Mouse (Mus musculus): ENCODE results near the gene Arsg.

Arsg gene

DNA sequence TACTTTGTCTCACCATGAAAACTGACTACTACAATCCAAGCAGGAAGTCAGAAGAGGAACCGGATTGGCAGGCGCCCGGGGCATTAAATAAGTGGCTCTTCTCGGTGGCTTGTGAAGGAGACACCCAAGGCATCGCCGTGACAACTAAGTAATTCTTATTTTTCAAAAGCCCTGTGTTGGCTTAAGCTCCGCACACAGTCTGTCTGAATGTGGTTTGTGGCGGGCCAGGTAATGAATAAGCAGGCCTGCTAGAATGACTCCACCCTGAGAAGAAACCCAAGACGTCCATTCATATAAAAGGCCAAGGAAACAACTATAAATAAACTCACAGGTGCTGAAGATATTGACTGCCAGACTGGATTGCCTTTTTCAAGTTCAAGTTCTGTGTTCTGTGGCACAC, 142.1 kb downstream of the Arsg start:
- intact Hi-C loops (cut with DNase I) = loop anchor here (10.0 kb wide), 2 partner anchors 170 to 280 kb away; no protein-coding TSS in a partner anchor

DNA sequence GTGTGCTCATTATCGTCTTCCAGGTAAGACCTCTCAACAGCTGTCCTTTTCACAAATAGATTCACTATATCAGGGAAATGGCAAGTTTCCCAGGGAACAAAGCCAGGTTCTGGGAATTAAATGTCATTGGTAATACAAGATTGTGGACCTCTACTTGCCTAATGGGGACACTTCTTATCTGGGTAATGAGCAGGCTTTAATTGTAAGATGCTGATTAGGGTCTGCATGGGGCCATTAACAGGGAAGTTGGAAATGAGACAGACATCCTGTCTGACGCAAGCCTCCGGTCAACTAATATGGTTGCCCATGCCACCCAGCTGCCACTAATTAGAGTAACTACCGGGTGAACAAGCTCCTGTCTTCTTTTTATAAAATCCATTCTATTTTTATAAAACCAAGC, 143.2 kb downstream of the Arsg start:
- intact Hi-C loops (cut with DNase I) = loop anchor here (10.0 kb wide), 2 partner anchors 172 to 282 kb away; no protein-coding TSS in a partner anchor

DNA sequence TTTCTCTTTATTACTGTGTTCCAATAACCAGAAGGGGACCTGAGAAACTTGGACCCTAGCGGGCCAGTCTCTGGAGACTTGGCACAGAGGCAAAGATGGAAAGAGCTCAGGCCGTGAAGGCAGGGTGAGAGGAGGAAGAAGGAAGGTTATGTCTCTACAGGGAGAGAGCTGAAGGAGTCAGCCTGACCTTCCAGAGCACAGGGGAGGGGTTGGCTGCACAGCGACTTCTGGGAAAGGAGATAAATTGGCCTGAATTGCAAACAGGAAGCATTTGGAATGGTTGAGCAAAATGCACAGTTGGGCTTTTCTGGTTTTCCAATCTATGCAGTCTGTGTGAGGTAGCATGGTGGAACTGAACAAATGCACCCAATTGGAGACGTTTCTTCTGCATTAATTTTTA, 143.6 kb downstream of the Arsg start:
- intact Hi-C loops (cut with DNase I) = loop anchor here (10.0 kb wide), 2 partner anchors 172 to 282 kb away; no protein-coding TSS in a partner anchor

DNA sequence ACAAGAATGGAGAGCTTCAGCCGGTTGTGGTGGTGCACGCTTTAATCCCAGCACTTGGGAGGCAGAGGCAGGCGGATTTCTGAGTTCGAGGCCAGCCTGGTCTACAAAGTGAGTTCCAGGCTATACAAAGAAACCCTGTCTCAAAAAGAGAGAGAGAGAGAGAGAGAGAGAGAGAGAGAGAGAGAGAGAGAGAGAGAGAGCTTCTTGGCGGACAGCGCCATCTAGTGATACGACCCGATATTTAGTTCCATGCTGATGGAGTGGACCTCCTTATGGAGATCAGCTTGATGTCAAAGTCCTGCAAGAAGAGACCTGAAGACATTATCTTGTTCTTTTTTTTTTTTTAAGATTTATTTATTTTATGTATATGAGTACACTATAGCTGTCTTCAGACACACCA, 145.9 kb downstream of the Arsg start:
- intact Hi-C loops (cut with DNase I) = loop anchor here (10.0 kb wide), 2 partner anchors 174 to 284 kb away; no protein-coding TSS in a partner anchor

DNA sequence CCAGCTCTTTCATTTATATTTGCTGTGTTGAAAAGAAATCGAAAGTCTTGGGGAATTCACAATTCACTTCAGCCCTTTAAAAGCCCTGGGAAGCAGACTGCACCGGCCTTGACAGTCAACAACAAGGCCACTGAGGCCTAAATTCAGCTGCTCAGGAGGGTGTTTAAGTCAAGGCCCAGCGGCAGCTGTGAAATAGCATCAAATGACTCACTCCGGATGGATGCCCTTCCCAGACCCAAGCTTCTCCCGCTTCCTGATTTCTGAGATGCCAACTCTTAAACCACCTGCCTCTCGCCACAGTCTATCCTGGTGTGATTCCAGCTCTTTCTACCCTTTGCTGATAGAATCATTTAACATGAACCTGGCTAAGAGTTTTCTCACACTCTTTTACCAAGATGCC, 147.2 kb downstream of the Arsg start:
- intact Hi-C loops (cut with DNase I) = loop anchor here (5.0 kb wide), 2 partner anchors 33 to 242 kb away; no protein-coding TSS in a partner anchor

DNA sequence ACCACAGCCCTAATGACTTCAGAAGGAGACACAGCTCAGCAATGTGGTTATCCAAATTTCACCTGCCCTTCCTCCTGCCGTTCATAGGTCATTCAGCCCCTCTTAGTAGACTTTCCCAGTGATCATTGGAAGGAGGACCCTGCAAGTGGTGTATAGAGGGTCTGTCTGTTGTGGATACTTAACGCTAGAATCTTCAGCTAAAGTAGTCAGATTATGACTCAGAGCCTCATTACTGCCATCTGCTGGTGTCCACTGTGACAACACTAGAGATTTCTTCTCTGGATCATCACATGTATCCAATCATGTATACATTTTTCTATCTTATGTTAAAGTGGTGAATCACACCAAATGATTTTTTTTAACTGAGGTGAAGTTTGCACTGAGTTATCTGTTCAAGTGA, 148.0 kb downstream of the Arsg start:
- intact Hi-C loops (cut with DNase I) = loop anchor here (5.0 kb wide), 2 partner anchors 34 to 241 kb away; no protein-coding TSS in a partner anchor

DNA sequence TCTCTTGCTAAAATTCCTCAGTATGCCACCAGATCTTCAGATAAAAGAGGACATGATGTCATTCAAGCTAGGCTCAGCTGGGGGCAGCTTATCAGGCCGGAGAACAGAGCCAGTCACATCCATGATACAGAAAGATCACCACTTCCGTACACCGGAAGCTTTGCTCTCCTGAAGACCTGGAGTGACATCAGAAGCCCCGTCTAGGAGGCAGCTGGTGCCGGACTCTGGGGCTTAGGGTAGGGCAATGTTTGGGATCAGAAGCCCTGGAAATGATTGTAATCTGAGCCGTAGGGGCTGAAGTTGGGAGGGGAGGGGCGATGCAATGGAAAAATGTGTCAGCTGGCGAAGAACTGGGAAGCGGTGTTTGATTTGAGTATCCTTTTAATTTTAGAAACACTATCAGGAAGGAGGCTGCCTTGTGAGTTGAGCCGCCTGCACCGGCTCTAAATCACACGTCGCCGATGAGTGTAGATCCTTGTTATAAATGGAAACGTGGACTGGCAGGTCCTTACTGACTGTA, 149.4 kb downstream of the Arsg start:
- intact Hi-C loops (cut with DNase I) = loop anchor here (5.0 kb wide), 2 partner anchors 35 to 240 kb away; no protein-coding TSS in a partner anchor

Small RNAs within 50 kb of the gene (microRNA-seq; reads per million reads assigned to microRNA genes)
- 0 reads per million in 2 experiments for gene Gm25540

Measured in adrenal gland (tissue).